Mouse (Mus musculus): Measurements from ENCODE around the gene Casq1. TPM values are rescaled to one million over a fixed set of nuclear protein-coding genes. Genes with fewer than 3 reads are reported as not detected.

The Casq1 gene
- total RNA-seq, 2 experiments from 2014 or later, result 0.67 to 1.0 TPM

- DNase-seq (ENCODE audit: low spot score in 2 of 2), result peak in 1 of 2 experiments; percentile 29
- intact Hi-C loops (cut with DNase I), result loop anchor here (5.0 kb wide), 1 partner anchor 60 kb away; the partner anchor contains the start of gene Dcaf8
Measured at GRCm38 (mm10) chr1:172207111-172207584, 12.5 kb downstream of the Casq1 start.

GRCm38 (mm10) chr1:172206141-172206917 lies 13.3 kb downstream of the Casq1 start, which contains the start of gene Pea15a:
Pea15a (minus strand) TSS chr1:172206804.
- peak; percentile 83 to 88 for DNase-seq (ENCODE audit: low spot score in 2 of 2)
- intact Hi-C loops (cut with DNase I), result loop anchor here (5.0 kb wide), 1 partner anchor 59 kb away; the partner anchor contains the start of gene Dcaf8

DNA sequence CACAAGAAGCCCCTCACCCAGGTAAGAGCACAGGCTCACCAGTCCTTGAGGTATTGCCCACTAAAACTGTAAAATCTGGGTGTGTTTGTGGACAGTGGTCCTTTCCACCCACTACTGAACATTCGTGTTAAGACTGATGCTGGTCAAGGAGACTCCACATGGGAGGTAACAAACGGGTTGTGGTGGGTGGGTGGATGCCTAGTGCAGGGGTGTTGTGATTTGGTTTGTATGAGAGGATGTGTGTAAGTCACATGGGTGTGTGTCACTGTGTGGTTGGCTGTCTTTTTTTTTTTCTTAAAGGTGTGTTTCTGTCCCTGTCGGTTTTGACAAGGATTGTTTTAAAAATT lies 14.0 kb downstream of the Casq1 start:
- intact Hi-C loops (cut with DNase I), result loop anchor here (5.0 kb wide), 1 partner anchor 58 kb away; the partner anchor contains the start of gene Dcaf8
- DNase-seq (ENCODE audit: low spot score in 2 of 2), result peak in 1 of 2 experiments; percentile 38

DNA sequence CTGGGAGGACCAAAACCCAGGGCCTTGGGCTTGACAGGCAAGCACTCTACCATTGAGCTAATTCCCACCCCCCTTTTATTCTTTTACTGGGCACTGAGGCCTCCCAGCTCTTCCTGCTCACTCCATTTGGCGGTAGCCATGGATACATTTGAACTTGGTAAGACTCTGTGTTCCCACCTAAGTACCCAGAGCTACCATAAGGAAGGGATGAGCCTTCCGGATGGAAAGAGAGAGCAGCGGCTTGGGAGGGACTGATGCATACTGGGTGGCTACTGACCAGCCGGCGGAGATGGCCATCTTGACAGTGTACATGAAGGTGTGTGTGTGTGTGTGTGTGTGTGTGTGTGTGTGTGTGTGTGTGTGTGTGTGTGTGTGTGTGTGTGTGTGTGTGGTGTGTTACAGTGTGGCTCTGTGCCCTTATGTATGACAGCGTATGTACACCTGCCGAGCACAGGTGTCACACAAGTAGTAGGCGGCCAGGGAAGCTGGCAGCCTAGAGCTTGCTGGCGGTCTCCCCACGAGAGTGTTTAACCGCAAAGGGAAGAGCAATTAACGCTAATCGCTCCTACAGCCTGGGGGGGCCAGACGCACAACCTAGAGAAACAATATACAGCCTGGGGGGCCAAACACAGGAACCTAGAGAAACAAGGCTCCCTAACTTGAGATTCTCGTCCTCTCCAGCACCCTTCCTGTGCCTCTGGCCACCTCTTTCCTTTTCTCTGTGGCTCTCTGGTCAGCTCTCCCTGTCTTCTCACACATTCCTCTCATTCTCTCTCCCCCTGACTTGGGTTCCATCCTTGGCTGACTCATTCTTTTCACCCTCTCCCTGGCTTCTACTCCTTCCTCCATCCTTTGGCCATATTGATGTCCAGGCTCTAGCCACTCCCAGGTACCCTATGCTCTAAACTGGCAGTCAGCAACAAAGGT lies 14.6 kb downstream of the Casq1 start:
- intact Hi-C loops (cut with DNase I), result loop anchor here (5.0 kb wide), 1 partner anchor 58 kb away; the partner anchor contains the start of gene Dcaf8
- no peak for DNase-seq (ENCODE audit: low spot score in 2 of 2)

- intact Hi-C loops (cut with DNase I), result no loop called here
- no peak for DNase-seq (ENCODE audit: low spot score in 2 of 2)
Measured at GRCm38 (mm10) chr1:172204033-172204813, 15.4 kb downstream of the Casq1 start.

DNA sequence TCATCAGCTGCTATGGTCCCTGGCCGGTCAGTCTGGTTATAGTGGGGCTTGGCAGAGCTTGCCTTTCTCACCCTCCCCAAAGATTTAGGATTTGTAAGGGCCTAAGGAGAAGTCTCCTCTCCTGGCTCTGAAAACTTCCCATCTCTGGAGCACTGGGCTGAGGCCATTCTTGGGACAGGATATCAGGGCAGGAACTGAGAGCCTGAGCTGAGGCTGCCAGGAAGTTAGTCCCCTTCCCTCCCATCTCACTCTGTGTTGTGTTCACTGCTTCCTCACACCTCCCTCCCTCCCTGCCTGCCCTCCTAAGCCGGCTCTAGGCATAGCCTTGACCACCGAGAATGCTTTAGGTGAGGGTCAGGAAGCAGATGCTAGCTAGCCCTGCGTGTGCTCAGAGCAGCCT lies 16.1 kb downstream of the Casq1 start:
- DNase-seq (ENCODE audit: low spot score in 2 of 2), result no peak
- intact Hi-C loops (cut with DNase I), result loop anchor here (2.0 kb wide), 1 partner anchor 107 kb away; no protein-coding TSS in a partner anchor

- no peak for DNase-seq (ENCODE audit: low spot score in 2 of 2)
- intact Hi-C loops (cut with DNase I), result loop anchor here (2.0 kb wide), 1 partner anchor 108 kb away; no protein-coding TSS in a partner anchor
Measured at GRCm38 (mm10) chr1:172202894-172203522, 16.7 kb downstream of the Casq1 start.

- DNase-seq (ENCODE audit: low spot score in 2 of 2), result no peak
- intact Hi-C loops (cut with DNase I), result loop anchor here (2.0 kb wide), 1 partner anchor 109 kb away; no protein-coding TSS in a partner anchor
Measured at GRCm38 (mm10) chr1:172201967-172202880, 17.4 kb downstream of the Casq1 start.

GRCm38 (mm10) chr1:172200871-172201447 lies 18.7 kb downstream of the Casq1 start:
- intact Hi-C loops (cut with DNase I), result no loop called here
- DNase-seq (ENCODE audit: low spot score in 2 of 2), result peak; percentile 74 to 75

DNA sequence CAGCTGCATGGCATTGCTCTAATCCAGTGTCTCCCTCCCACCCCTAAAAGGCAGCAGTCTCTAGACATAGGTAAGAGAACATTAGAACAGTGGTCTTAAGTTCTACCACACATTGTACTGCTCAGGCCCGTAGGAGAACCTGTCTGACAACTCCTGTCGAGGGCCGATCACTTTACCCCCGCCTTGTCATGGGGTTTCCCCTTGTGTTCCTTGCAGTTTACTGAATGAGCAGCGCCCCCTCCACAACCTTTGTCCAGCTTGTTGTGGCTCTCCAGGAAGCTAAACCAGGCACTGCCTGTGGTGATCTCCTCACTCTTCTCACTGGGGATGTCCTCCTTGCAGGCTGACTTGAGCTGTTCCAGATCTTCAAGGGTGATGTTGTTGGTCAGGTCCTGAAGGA lies 19.5 kb downstream of the Casq1 start:
- DNase-seq (ENCODE audit: low spot score in 2 of 2), result no peak
- intact Hi-C loops (cut with DNase I), result no loop called here

GRCm38 (mm10) chr1:172198996-172199395 lies 20.7 kb downstream of the Casq1 start:
- no peak for DNase-seq (ENCODE audit: low spot score in 2 of 2)
- intact Hi-C loops (cut with DNase I), result no loop called here

- DNase-seq (ENCODE audit: low spot score in 2 of 2), result no peak
- intact Hi-C loops (cut with DNase I), result no loop called here
Measured at GRCm38 (mm10) chr1:172198316-172198715, 21.4 kb downstream of the Casq1 start.

DNA sequence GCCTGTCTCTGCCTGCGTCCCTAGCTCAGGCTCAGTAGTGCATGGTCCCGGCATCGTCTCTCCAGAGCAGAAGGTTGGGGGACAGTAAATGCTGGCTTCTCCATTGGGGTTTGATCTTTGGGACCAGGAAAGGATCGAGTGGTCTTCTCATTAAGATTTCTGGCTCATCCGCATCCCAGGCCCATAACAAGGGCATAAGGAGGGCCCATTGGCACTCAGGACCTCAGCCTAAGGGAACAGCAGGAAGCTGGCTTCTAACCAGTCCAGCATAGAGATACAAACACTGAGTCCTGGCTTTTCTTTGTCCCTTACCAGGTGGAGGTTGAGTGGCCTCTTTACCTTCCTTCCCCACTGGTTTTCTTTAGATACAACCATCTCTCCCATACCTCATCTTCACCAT lies 21.8 kb downstream of the Casq1 start:
- intact Hi-C loops (cut with DNase I), result no loop called here
- no peak for DNase-seq (ENCODE audit: low spot score in 2 of 2)

DNA sequence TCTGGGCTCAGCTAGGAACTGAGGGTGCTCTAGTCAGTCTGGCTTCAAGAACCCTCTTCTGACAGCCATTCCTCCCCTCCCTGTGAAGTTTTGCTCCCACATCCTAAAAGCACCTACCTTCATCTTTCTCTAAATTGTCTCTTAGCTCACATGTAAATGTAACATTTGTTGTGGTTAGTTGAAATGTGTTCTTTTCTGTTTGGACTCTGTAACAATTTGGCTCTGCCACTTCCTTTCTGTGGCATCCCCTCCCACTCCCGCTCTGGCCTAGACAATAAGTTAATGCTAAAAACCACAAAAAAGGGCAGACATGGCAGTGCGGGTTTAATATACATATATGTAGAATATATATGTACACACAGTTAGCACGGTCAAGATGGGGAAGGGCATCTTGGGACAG lies 22.5 kb downstream of the Casq1 start:
- intact Hi-C loops (cut with DNase I), result no loop called here
- DNase-seq (ENCODE audit: low spot score in 2 of 2), result no peak

- intact Hi-C loops (cut with DNase I), result loop anchor here (5.0 kb wide), 1 partner anchor 42 kb away; no protein-coding TSS in a partner anchor
- DNase-seq (ENCODE audit: low spot score in 2 of 2), result no peak
Measured at GRCm38 (mm10) chr1:172194435-172194834, 25.2 kb downstream of the Casq1 start.

DNA sequence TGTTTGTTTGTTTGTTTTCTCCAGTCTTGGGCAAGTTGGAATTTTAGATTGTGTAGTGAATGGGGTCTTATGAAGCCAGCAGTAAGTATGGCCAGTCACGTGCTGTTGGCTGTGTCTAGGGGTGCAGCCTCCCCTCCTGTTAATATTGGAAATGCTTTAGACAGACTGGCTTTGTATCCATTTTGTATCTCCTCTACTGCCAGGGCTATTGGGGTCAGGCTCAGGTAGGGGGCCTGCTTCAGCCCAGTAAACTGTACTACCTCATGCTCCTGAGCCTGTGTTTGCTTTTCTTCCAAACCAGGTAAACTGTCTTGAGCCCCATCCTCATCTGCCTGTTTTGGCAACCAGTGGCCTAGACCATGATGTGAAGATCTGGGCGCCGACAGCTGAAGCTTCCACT lies 27.5 kb downstream of the Casq1 start:
- no peak for DNase-seq (ENCODE audit: low spot score in 2 of 2)
- intact Hi-C loops (cut with DNase I), result loop anchor here (5.0 kb wide), 1 partner anchor 40 kb away; no protein-coding TSS in a partner anchor

DNA sequence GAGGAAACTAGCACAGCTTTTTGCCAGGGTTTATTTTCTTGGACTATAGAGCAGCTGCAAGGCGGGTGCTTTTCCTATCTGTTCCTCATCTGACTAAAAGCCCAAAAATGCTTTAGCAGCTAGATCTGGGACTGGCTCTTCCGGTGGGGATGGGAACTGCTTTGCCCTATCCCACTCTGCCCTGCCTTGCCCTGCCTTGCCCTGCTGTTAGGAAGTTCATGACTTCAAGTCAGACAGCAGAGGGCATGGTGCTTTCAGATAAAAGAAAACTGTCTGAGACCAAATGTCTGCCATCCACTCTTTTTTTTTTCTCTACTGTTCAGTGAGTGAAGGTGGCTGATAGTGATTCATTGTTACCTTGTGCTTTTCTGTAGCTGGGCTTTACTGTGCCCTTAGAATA lies 28.1 kb downstream of the Casq1 start:
- DNase-seq (ENCODE audit: low spot score in 2 of 2), result no peak
- intact Hi-C loops (cut with DNase I), result loop anchor here (5.0 kb wide), 1 partner anchor 39 kb away; no protein-coding TSS in a partner anchor

Measured in left cerebral cortex, postnatal 36 days (tissue).